ENCODE assay signal across 8 mouse cellular contexts in the genomic region with DNA sequence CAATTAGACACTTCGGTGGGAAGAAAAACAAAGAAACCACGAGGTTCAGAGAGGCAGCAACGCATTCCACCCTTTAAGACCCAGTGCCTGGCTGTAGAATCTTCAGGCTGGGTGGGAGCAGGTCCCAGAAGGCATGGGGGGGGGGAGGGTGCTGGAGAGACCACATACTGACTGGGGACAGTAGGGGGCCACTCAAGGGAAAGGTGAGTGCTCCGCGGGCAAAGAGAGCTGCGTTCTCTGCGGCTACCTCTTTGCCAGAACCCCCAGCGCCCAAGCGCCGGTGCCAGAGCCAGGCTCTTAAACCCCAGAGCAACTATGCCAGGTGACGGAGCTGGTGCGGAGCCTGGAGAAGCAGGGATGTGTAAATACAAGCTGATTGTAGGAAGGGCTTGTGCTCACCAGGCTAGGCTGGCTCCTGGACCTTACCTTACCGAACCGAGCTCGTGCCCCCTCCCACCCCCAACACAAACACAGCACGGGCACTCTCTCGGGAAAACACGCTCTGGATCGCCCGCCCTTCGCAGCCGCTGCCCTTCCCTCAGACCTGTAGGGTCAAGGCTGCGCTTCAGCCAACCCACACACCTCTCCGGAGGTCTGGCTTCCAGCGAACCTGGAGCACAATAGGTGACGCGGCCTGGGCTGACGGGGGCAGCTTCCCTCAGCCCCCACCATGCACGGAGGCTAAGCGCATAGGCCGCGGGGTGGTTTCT. TPM values are rescaled to one million over a fixed set of nuclear protein-coding genes. Genes with fewer than 3 reads are reported as not detected.
DNase-seq lines count a peak whose midpoint lies in the region; ATAC-seq and TF ChIP-seq lines count a peak whose summit lies in the region.

No protein-coding gene starts in this region.

- no peaks in the 10 kb centered on the region for H3K9me3 ChIP-seq in heart, postnatal 0 days (replicated peaks; ENCODE audit: control insufficient read depth, low read length)
- no peaks in the 10 kb centered on the region for H3K9me3 ChIP-seq in midbrain, embryonic 10.5 days (replicated peaks)

- DNase-seq in liver, adult 2 months (ENCODE audit: extremely low read depth, low read depth, low spot score), result peak; percentile 21
- no peak for DNase-seq in liver
- peak in 1 of 2 experiments; percentile 60 for DNase-seq in cerebellum, adult 2 months
- DNase-seq in heart, postnatal 0 days (ENCODE audit: low spot score), result no peak
- peak; percentile 40 for DNase-seq in midbrain, embryonic 10.5 days (ENCODE audit: low spot score)
- no peak for DNase-seq in gastrocnemius, adult 18-20 months (ENCODE audit: low spot score)
- DNase-seq in urinary bladder, postnatal 4 days (ENCODE audit: low spot score in 2 of 2), result no peak

- H3K36me3 ChIP-seq in liver, adult 2 months (ENCODE audit: control insufficient read depth, insufficient read depth, low read length), result no peaks in the 10 kb centered on the region
- H3K36me3 ChIP-seq in heart, postnatal 0 days (replicated peaks; ENCODE audit: control insufficient read depth, insufficient read depth, low read length), result no peaks in the 10 kb centered on the region
- H3K36me3 ChIP-seq in midbrain, embryonic 10.5 days, result no peaks in the 10 kb centered on the region

- peak; percentile 18; the same call in 1 of the 2 replicates for ATAC-seq in heart, postnatal 0 days (ENCODE audit: insufficient read depth, low read depth)
- no peak for ATAC-seq in erythroid progenitor cell, adult 5-6 weeks (replicated peaks; ENCODE audit: low FRiP score, poor library complexity, severe bottlenecking)

- peak overlapping the region; percentile 92 for H3K4me2 ChIP-seq in heart, postnatal 0 days (ENCODE audit: low read depth, low read length)

- TF ChIP-seq CTCF in liver, adult 2 months (IDR thresholded peaks at IDR 0.05; ENCODE audit: low read depth, low read length), result no peak
- no peak for TF ChIP-seq CTCF in cerebellum, adult 2 months (IDR thresholded peaks at IDR 0.05; ENCODE audit: borderline replicate concordance, insufficient read depth, low read depth, low read length)
- TF ChIP-seq CTCF in heart, postnatal 0 days (IDR thresholded peaks at IDR 0.05; ENCODE audit: low read depth), result no peak

- H3K4me1 ChIP-seq in liver, adult 2 months (ENCODE audit: control insufficient read depth, insufficient read depth, low read length), result 0 out of 2 replicates have a peak, but pooled peaks cover 4% of the 10 kb centered on the region
- H3K4me1 ChIP-seq in cerebellum, adult 2 months (ENCODE audit: control insufficient read depth, insufficient read depth, low read length), result peaks cover 4% of the 10 kb centered on the region
- peaks cover 6% of the 10 kb centered on the region; the same call in 1 of the 2 replicates for H3K4me1 ChIP-seq in heart, postnatal 0 days (ENCODE audit: control insufficient read depth, insufficient read depth)
- peaks cover 38% of the 10 kb centered on the region for H3K4me1 ChIP-seq in midbrain, embryonic 10.5 days

- no peak for TF ChIP-seq POLR2A in liver, adult 2 months (IDR thresholded peaks at IDR 0.05; ENCODE audit: extremely low read depth, insufficient read depth, low read length)
- no peak for TF ChIP-seq POLR2A in cerebellum, adult 2 months (IDR thresholded peaks at IDR 0.05; ENCODE audit: borderline replicate concordance, insufficient read depth, low read length)

- peak overlapping the region; percentile 66 for H3K9ac ChIP-seq in liver, adult 2 months (ENCODE audit: low read depth, low read length)
- no peak overlapping the region for H3K9ac ChIP-seq in heart, postnatal 0 days (replicated peaks; ENCODE audit: low read depth, low read length)

- no peak for TF ChIP-seq EP300 in heart, postnatal 0 days (IDR thresholded peaks at IDR 0.05; ENCODE audit: low read depth)

- peak overlapping the region; percentile 64; the same call in 1 of the 2 replicates for H3K4me3 ChIP-seq in liver, adult 2 months (ENCODE audit: insufficient read depth, low read depth, low read length)
- peak overlapping the region; percentile 61 for H3K4me3 ChIP-seq in cerebellum, adult 2 months (replicated peaks; ENCODE audit: insufficient read depth, low read depth, low read length)
- H3K4me3 ChIP-seq in heart, postnatal 0 days (ENCODE audit: low read depth, low read length), result peak overlapping the region; percentile 75
- peak overlapping the region; percentile 79 for H3K4me3 ChIP-seq in midbrain, embryonic 10.5 days

- 7% methylated on average over 32 of the region's 32 CpGs for WGBS in liver, adult 2 months
- under 1% methylated on average over 32 of the region's 32 CpGs for WGBS in cerebellum, adult 2 months
- WGBS in heart, postnatal 0 days, result 3% methylated on average over 32 of the region's 32 CpGs
- WGBS in midbrain, embryonic 10.5 days, result under 1% methylated on average over 32 of the region's 32 CpGs

- no peaks in the 10 kb centered on the region for H3K79me2 ChIP-seq in liver, adult 2 months (ENCODE audit: control insufficient read depth, insufficient read depth, low read length)

- no peaks in the 10 kb centered on the region for H3K27me3 ChIP-seq in liver, adult 2 months (ENCODE audit: control insufficient read depth, insufficient read depth, low read length)
- H3K27me3 ChIP-seq in cerebellum, adult 2 months (ENCODE audit: control insufficient read depth, insufficient read depth, low read length), result no peaks in the 10 kb centered on the region
- peaks cover 41% of the 10 kb centered on the region for H3K27me3 ChIP-seq in heart, postnatal 0 days (ENCODE audit: control insufficient read depth, insufficient read depth, low read length)
- H3K27me3 ChIP-seq in midbrain, embryonic 10.5 days (ENCODE audit: low read depth, poor library complexity, severe bottlenecking), result peaks cover 75% of the 10 kb centered on the region

- no peak overlapping the region for H3K27ac ChIP-seq in liver, adult 2 months (replicated peaks; ENCODE audit: insufficient read depth, low read depth, low read length)
- peak overlapping the region; percentile 74; the same call in 1 of the 2 replicates for H3K27ac ChIP-seq in cerebellum, adult 2 months (ENCODE audit: insufficient read depth, low read length)
- no peak overlapping the region for H3K27ac ChIP-seq in heart, postnatal 0 days (ENCODE audit: low read depth)
- peak overlapping the region; percentile 83 for H3K27ac ChIP-seq in midbrain, embryonic 10.5 days (replicated peaks)

RNA-seq across cellular contexts. Expression of a gene that starts 41.1 kb away (rescaled TPM):
- 8.4 and 10.7 TPM in 2 replicates for total RNA-seq in liver, adult 2 months (2014; rRNA removed)
- polyA plus RNA-seq in liver, adult 2 months (2012; rRNA removed), result 0.81 and 2.6 TPM in 2 replicates
- polyA plus RNA-seq in cerebellum, adult 2 months (2012; rRNA removed), result 25.8 and 26.0 TPM in 2 replicates
- total RNA-seq in heart, postnatal 0 days (2014; rRNA removed; ENCODE audit: low replicate concordance), result 0.58 and 14.7 TPM in 2 replicates
- 1.1 and 1.2 TPM in 2 replicates for polyA plus RNA-seq in heart, postnatal 0 days (2015; fragmentation: Nextera tagmentation; extraction: Ambion mirVana)
- polyA plus RNA-seq in midbrain, embryonic 10.5 days (2016; fragmentation: Nextera tagmentation; extraction: Ambion mirVana), result 1.1 and 2.2 TPM in 2 replicates
- total RNA-seq in erythroid progenitor cell, adult 5-6 weeks (2015; ENCODE audit: low replicate concordance), result 5.0 TPM in 1 of 2 replicates, not detected in the other
- total RNA-seq in erythroid progenitor cell, adult 5-6 weeks (2017; ENCODE audit: low replicate concordance), result 1.0 TPM in 1 of 2 replicates, not detected in the other
- under 1 TPM; 0.17 to 0.48 TPM for total RNA-seq in gastrocnemius, adult 18-20 months (2021)

RNA-seq across cellular contexts. Expression of a gene that starts 54.9 kb away (rescaled TPM):
- 84.0 and 102 TPM in 2 replicates for total RNA-seq in liver, adult 2 months (2014; rRNA removed)
- 65.7 and 78.4 TPM in 2 replicates for polyA plus RNA-seq in liver, adult 2 months (2012; rRNA removed)
- polyA plus RNA-seq in cerebellum, adult 2 months (2012; rRNA removed), result 48.6 and 49.2 TPM in 2 replicates
- 50.4 and 57.5 TPM in 2 replicates for total RNA-seq in heart, postnatal 0 days (2014; rRNA removed; ENCODE audit: low replicate concordance)
- 25.2 and 26.1 TPM in 2 replicates for polyA plus RNA-seq in heart, postnatal 0 days (2015; fragmentation: Nextera tagmentation; extraction: Ambion mirVana)
- 35.8 and 36.4 TPM in 2 replicates for polyA plus RNA-seq in midbrain, embryonic 10.5 days (2016; fragmentation: Nextera tagmentation; extraction: Ambion mirVana)
- 17.2 and 19.8 TPM in 2 replicates for total RNA-seq in erythroid progenitor cell, adult 5-6 weeks (2015; ENCODE audit: low replicate concordance)
- 9.6 and 13.0 TPM in 2 replicates for total RNA-seq in erythroid progenitor cell, adult 5-6 weeks (2017; ENCODE audit: low replicate concordance)
- total RNA-seq in gastrocnemius, adult 18-20 months (2021), result 10 to 100 TPM; 26.8 to 29.2 TPM

Comparison
In these comparisons a context has a peak if more than half of its experiments do, and no peak if none do; other contexts are left out.
1. DNase-seq: peak in liver, adult 2 months (single experiment) and midbrain, embryonic 10.5 days (single experiment); none in liver (single experiment), heart, postnatal 0 days (single experiment), gastrocnemius, adult 18-20 months (single experiment) and urinary bladder, postnatal 4 days (0 of 2).
2. H3K27ac ChIP-seq: peak in cerebellum, adult 2 months (single experiment) and midbrain, embryonic 10.5 days (single experiment); none in liver, adult 2 months (single experiment) and heart, postnatal 0 days (single experiment).
3. Peak in every context shown above with its lines, with median percentiles within 50 percentile points of each other: H3K4me3 ChIP-seq.